Mouse (Mus musculus) intestine, embryonic 14.5 days (tissue): Measurements from ENCODE around the gene Olfr1264. TPM values are rescaled to one million over a fixed set of nuclear protein-coding genes. Genes with fewer than 3 reads are reported as not detected.

Source experiments
- ATAC-seq: fragments of 200-750 bp; cut with Nextera tagmentation; replicated peaks from 2 replicates; pipeline ENCODE4 v1.8.0; 2017; ENCODE audit warnings: low read depth, moderate number of reproducible peaks, moderate TSS enrichment, moderate library complexity; ENCODE audit not compliant: low FRiP score, low TSS enrichment
- DNase-seq: peaks from one replicate; pipeline ENCODE4 v3.0.0-alpha.2; 2018; ENCODE audit warnings: low spot score
- H3K27ac ChIP-seq: fragments of 300-500 bp; sonication (generic); 2 replicates; pipeline ENCODE4 v1.5.1; 2014; ENCODE audit warnings: low read depth, mild to moderate bottlenecking, control low read depth
- H3K27me3 ChIP-seq: fragments of 300-500 bp; sonication (generic); replicated peaks from 2 replicates; pipeline ENCODE4 v1.6.1; 2014; ENCODE audit warnings: low read length, control low read depth; ENCODE audit not compliant: control insufficient read depth, insufficient read depth
- H3K36me3 ChIP-seq: fragments of 300-500 bp; sonication (generic); 2 replicates; pipeline ENCODE4 v1.6.1; 2014; ENCODE audit warnings: low read length, control low read depth; ENCODE audit not compliant: control insufficient read depth, insufficient read depth
- H3K4me1 ChIP-seq: fragments of 300-500 bp; sonication (generic); replicated peaks from 2 replicates; pipeline ENCODE4 v1.6.1; 2014; ENCODE audit warnings: low read length, control low read depth, mixed read lengths; ENCODE audit not compliant: control insufficient read depth, insufficient read depth
- H3K4me2 ChIP-seq: fragments of 300-500 bp; sonication (generic); 2 replicates; pipeline ENCODE4 v1.6.1; 2014; ENCODE audit warnings: low read length
- H3K4me3 ChIP-seq: fragments of 300-500 bp; sonication (generic); 2 replicates; pipeline ENCODE4 v1.5.1; 2014; ENCODE audit warnings: low read depth, low read length, control low read depth, mixed read lengths
- H3K9ac ChIP-seq: fragments of 300-500 bp; sonication (generic); 2 replicates; pipeline ENCODE4 v1.6.1; 2014; ENCODE audit warnings: mild to moderate bottlenecking, low read length
- H3K9me3 ChIP-seq: fragments of 300-500 bp; sonication (generic); 2 replicates; pipeline ENCODE4 v1.6.1; 2016; ENCODE audit warnings: low read length, control low read depth; ENCODE audit not compliant: control insufficient read depth
- WGBS: fragments of 180-500 bp; shearing (Covaris S2); extraction: QIAGEN DNeasy Blood & Tissue Kit; methylation state at CpG from one replicate; pipeline ENCODE4 v1.1.7; 2014; 5-methylcytosine and 5-hydroxymethylcytosine counted together
- polyA plus RNA-seq: library from polyadenylated mRNA; unstranded; fragments of >200 nt; fragmentation: Nextera tagmentation; extraction: Ambion mirVana; gene quantifications from 2 replicates; pipeline ENCODE4 v1.2.1, GENCODE M21; 2014

The Olfr1264 gene
- polyA plus RNA-seq = not detected in 2 replicates

DNA sequence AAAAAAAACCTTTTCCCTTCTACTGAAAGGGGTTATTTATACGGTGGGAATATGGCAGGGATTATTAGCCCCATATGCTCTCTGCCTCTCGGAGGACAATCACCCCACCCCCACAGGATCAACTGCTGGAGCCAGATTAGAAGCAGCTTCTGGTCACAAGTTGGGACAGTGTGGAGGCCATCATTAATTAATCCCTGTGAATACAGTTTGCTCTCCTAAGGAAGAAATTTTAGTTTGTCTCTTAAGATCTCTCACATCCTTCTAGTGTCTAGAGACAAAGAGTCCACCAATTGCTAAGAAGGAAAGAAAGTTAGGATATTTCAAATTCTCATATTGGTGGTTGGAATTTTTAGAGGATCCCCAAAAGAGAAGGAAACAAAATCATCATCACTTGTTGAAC lies at the start of gene Olfr1264:
Gene Olfr1264 (minus strand): TSS at position 101 of the 400 bp plus-strand sequence.
- Histone ChIP-seq H3K4me2 (no peak within 1 kb of the TSS), H3K4me1 (no peaks in the 10 kb centered on the region), H3K4me3 (no peak within 1 kb of the TSS), H3K27ac (no peak within 1 kb of the TSS), H3K36me3 (no peaks in the 10 kb centered on the region), H3K27me3 (no peaks in the 10 kb centered on the region), H3K9me3 (no peaks in the 10 kb centered on the region), H3K9ac (no peak within 1 kb of the TSS)
- 53% methylated on average over 2 of the region's 2 CpGs for WGBS
- DNase-seq = no peak
- no peak for ATAC-seq

DNA sequence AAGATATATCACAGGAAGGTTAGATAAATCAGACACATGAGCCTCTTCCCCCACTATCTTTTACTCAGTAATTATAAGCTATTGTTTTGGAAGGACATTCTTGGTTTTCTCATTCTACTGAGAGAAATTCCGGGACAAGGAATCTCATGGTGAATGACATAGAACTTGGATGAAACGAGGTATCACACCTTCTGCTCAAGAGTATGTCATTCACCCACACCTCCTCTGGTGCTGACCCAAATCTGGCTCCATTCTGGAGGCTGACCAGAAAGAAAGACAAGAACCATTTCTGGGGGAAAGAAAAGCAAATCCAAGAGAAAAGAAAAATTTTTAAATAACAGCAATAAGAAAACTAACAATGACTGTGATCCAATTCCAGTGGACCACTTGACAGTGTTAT lies 44.7 kb upstream of the Olfr1264 start:
- WGBS = 83% methylated on average over 2 of the region's 2 CpGs
- ATAC-seq = no peak

DNA sequence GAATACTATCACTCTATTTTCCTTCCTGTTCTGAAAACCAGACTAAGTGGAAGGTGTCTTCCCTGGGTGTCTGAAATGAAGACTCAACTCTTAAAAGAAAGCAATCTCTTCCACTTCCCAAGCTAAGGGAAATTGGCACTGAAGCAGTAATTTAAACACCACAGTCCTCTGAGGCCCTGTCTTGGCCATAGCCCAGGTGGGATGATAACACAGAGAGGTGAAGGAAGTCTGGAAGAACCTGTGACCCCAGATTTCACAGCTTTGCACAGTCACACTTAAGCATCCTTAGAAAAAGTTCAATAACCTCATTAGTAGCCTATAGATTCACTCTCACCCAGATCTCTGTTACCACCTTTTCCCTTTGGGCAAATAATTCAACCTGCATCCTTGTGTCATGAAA lies 38.1 kb upstream of the Olfr1264 start, which contains the start of gene Olfr140:
Gene Olfr140 (minus strand): TSS at position 101 of the 400 bp plus-strand sequence.
- no peaks in the 10 kb centered on the region for H3K36me3 ChIP-seq
- H3K27ac ChIP-seq = no peak within 1 kb of the TSS
- H3K9ac ChIP-seq = no peak within 1 kb of the TSS
- H3K4me1 ChIP-seq = no peaks in the 10 kb centered on the region
- no peak within 1 kb of the TSS for H3K4me2 ChIP-seq
- no peak within 1 kb of the TSS for H3K4me3 ChIP-seq
- DNase-seq = no peak
- no peak for ATAC-seq
- H3K9me3 ChIP-seq = no peaks in the 10 kb centered on the region
- no peaks in the 10 kb centered on the region for H3K27me3 ChIP-seq

More for the DNA sequence above, 44.7 kb upstream of the Olfr1264 start:
- no peaks in the 10 kb centered on the region for H3K27me3 ChIP-seq
- H3K4me1 ChIP-seq = no peaks in the 10 kb centered on the region
- DNase-seq = no peak
- no peak overlapping the region for H3K4me3 ChIP-seq
- no peaks in the 10 kb centered on the region for H3K36me3 ChIP-seq
- no peak overlapping the region for H3K9ac ChIP-seq
- no peak overlapping the region for H3K27ac ChIP-seq
- no peak overlapping the region for H3K4me2 ChIP-seq
- no peaks in the 10 kb centered on the region for H3K9me3 ChIP-seq

DNA sequence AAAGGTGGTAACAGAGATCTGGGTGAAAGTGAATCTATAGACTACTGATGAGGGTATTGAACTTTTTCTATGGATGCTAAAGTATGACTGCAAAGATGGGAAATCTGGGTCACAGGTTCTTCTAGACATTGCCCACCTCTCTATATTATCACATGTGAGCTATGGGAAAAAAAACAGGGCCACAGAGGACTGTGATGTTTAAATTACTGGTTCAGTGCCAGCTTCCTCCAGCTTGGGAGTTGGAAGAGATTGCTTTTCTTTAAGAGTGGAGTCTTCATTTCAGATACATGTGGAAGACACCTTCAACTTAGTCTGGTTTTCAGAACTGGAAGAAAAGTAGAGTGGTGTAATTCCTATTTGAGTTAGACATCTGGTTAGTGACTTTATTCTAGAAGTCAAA lies 9.7 kb upstream of the Olfr1264 start, which contains the start of gene Olfr1265:
Gene Olfr1265 (plus strand): TSS at position 301 of the 400 bp plus-strand sequence.
- Histone ChIP-seq H3K27me3 (no peaks in the 10 kb centered on the region), H3K9me3 (no peaks in the 10 kb centered on the region), H3K4me3 (no peak within 1 kb of the TSS), H3K4me2 (no peak within 1 kb of the TSS), H3K27ac (no peak within 1 kb of the TSS), H3K4me1 (no peaks in the 10 kb centered on the region), H3K9ac (no peak within 1 kb of the TSS), H3K36me3 (no peaks in the 10 kb centered on the region)
- ATAC-seq = no peak
- DNase-seq = no peak

DNA sequence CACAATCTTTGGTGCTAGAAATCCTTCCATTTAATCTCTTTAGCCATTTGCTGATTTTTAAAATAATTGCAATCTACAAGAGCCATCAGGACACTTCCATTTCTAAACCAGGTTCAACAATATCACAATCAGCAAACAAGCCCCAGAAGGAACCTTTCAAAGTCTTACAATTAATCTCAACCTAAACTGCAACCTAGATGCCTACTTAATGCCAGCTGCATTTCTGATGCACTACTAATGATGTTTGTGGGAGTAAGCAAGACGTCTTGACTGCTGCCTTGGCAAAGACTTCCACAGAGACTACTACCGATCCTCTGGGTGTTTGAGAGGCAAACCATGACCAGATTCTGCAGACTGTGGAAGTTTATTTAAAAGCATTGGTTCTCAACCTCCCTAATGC lies 13.5 kb downstream of the Olfr1264 start, which contains the start of gene Olfr1263:
Gene Olfr1263 (plus strand): TSS at position 301 of the 400 bp plus-strand sequence.
- ATAC-seq (no peak), DNase-seq (no peak)
- H3K4me3 ChIP-seq = no peak within 1 kb of the TSS
- H3K4me2 ChIP-seq = no peak within 1 kb of the TSS
- no peaks in the 10 kb centered on the region for H3K4me1 ChIP-seq
- H3K9ac ChIP-seq = no peak within 1 kb of the TSS
- no peak within 1 kb of the TSS for H3K27ac ChIP-seq
- H3K27me3 ChIP-seq = no peaks in the 10 kb centered on the region
- WGBS = 75% methylated on average over 2 of the region's 2 CpGs
- H3K9me3 ChIP-seq = no peaks in the 10 kb centered on the region
- no peaks in the 10 kb centered on the region for H3K36me3 ChIP-seq

DNA sequence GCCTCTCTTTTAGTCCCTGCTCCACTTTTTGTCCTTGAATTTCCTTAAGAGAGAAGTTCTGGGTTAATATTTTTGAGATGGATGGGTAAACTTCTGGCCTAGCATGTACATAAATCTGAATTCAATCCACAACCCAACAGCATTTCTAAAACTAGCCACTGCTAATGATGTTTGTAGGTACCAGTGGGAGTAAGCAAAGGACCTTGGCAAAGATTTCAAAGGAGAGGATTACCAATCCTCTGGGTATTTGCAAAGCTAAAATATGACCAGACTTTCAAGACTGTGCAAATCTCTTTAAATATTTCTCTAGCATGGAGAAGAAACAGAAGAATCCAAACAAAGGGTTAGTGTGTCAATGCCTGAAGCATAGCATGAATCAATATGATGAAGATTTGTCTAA lies 25.5 kb downstream of the Olfr1264 start, which contains the start of gene Olfr1262:
Gene Olfr1262 (plus strand): TSS at position 301 of the 400 bp plus-strand sequence.
- no peaks in the 10 kb centered on the region for H3K36me3 ChIP-seq
- no peak within 1 kb of the TSS for H3K4me2 ChIP-seq
- no peaks in the 10 kb centered on the region for H3K27me3 ChIP-seq
- no peak within 1 kb of the TSS for H3K27ac ChIP-seq
- H3K9me3 ChIP-seq = no peaks in the 10 kb centered on the region
- DNase-seq (no peak), ATAC-seq (no peak)
- H3K9ac ChIP-seq = no peak within 1 kb of the TSS
- no peak within 1 kb of the TSS for H3K4me3 ChIP-seq
- no peaks in the 10 kb centered on the region for H3K4me1 ChIP-seq

DNA sequence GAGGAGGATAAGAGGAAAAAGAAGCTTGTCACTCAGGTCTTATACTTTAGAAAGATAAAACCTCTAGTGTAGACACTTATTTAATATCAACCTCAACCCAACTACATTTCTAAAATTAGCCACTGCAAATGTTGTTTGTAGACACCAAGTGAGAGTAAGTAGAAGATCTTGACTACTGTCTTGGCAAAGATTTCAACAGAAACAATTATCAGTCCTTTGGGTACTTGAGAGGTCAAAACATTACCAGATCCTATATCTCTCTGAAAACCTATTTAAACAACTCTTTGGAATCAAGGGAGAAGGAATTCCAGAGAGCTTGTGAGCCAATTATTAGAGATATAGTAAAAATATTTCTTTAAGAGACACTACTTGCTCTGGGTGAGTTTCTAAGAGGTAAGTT lies 34.5 kb downstream of the Olfr1264 start, which contains the start of gene Olfr1261:
Gene Olfr1261 (plus strand): TSS at position 301 of the 400 bp plus-strand sequence.
- Histone ChIP-seq H3K9ac (no peak within 1 kb of the TSS), H3K4me3 (no peak within 1 kb of the TSS), H3K9me3 (no peaks in the 10 kb centered on the region), H3K36me3 (no peaks in the 10 kb centered on the region), H3K4me1 (no peaks in the 10 kb centered on the region), H3K27me3 (no peaks in the 10 kb centered on the region), H3K27ac (no peak within 1 kb of the TSS), H3K4me2 (no peak within 1 kb of the TSS)
- ATAC-seq (no peak), DNase-seq (no peak)

DNA sequence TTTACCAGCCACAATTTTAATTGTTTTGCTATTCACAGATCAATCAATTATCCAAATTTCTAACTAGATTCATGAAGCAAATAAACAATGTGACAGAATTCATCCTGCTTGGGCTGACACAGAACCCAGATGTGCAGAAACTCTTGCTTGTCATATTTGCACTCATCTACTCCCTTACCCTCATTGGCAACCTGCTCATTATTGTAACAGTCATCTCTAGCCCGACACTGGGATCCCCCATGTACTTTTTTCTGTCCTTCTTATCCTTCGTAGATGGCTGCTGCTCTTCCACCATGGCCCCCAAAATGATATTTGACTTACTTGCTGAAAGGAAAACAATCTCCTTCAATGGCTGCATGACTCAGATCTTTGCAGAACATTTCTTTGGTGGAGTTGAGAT lies 47.7 kb downstream of the Olfr1264 start:
- H3K4me2 ChIP-seq = no peak overlapping the region
- H3K4me1 ChIP-seq = no peaks in the 10 kb centered on the region
- ATAC-seq (no peak), DNase-seq (no peak)
- H3K27me3 ChIP-seq = no peaks in the 10 kb centered on the region
- no peaks in the 10 kb centered on the region for H3K36me3 ChIP-seq
- H3K27ac ChIP-seq = no peak overlapping the region
- H3K9me3 ChIP-seq = no peaks in the 10 kb centered on the region
- 88% methylated on average over 2 of the region's 2 CpGs for WGBS
- H3K9ac ChIP-seq = no peak overlapping the region
- H3K4me3 ChIP-seq = no peak overlapping the region

DNA sequence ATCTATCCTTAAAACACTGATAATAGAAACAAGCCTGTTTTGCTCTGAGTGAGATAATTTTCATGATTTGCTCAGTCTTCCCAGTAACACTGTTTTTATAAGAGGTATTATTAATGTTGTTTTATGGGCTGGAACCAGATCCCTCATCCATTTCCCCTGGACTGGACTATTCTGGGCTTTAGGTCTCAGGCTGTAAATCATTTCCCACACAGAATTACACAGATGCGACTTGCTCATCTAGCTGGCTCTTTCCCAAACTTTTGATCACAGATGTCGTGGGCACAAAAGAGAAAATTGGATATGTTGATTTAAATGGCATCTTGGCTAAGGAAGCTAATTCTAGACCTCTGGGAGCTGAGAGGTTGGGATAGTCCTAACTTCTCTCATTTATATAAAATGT lies 51.2 kb downstream of the Olfr1264 start, which contains the start of gene Olfr1260:
Gene Olfr1260 (plus strand): TSS at position 157 of the 400 bp plus-strand sequence.
- Histone ChIP-seq H3K9me3 (no peaks in the 10 kb centered on the region), H3K4me1 (no peaks in the 10 kb centered on the region), H3K36me3 (no peaks in the 10 kb centered on the region), H3K27me3 (no peaks in the 10 kb centered on the region), H3K9ac (no peak within 1 kb of the TSS), H3K27ac (no peak within 1 kb of the TSS), H3K4me3 (no peak within 1 kb of the TSS), H3K4me2 (no peak within 1 kb of the TSS)
- no peak for ATAC-seq
- DNase-seq = no peak
- 44% methylated on average over 2 of the region's 2 CpGs for WGBS
